Mouse (Mus musculus) lung, postnatal 0 days (tissue): ENCODE measurements around the gene Ccdc33. TPM values are rescaled to one million over a fixed set of nuclear protein-coding genes. Genes with fewer than 3 reads are reported as not detected.

ENCODE experiments used
- ATAC-seq: fragments of 200-750 bp; cut with Nextera tagmentation; 2 replicates; pipeline ENCODE4 v1.8.0; 2017; ENCODE audit warnings: moderate library complexity
- DNase-seq: peaks from one replicate; pipeline ENCODE4 v3.0.0-alpha.2; 2016; ENCODE audit warnings: low spot score
- H3K27ac ChIP-seq: fragments of 300-500 bp; sonication (generic); 2 replicates; pipeline ENCODE4 v1.5.1; 2014; ENCODE audit warnings: antibody characterized with exemption, mild to moderate bottlenecking, low read length, mixed read lengths
- H3K27me3 ChIP-seq: fragments of 300-500 bp; sonication (generic); replicated peaks from 2 replicates; pipeline ENCODE4 v1.6.1; 2014; ENCODE audit warnings: low read length, mixed read lengths; ENCODE audit not compliant: insufficient read depth
- H3K36me3 ChIP-seq: fragments of 300-500 bp; sonication (generic); 2 replicates; pipeline ENCODE4 v1.6.1; 2014; ENCODE audit warnings: low read length, mixed read lengths; ENCODE audit not compliant: insufficient read depth
- H3K4me1 ChIP-seq: fragments of 300-500 bp; sonication (generic); 2 replicates; pipeline ENCODE4 v1.6.1; 2014; ENCODE audit warnings: antibody characterized with exemption, low read depth, low read length, mixed read lengths; ENCODE audit not compliant: insufficient read depth
- H3K4me2 ChIP-seq: fragments of 300-500 bp; sonication (generic); replicated peaks from 2 replicates; pipeline ENCODE4 v1.6.1; 2014; ENCODE audit warnings: low read depth, mild to moderate bottlenecking, low read length, moderate library complexity, mixed read lengths
- H3K4me3 ChIP-seq: fragments of 300-500 bp; sonication (generic); 2 replicates; pipeline ENCODE4 v1.5.1; 2014; ENCODE audit warnings: low read depth, low read length
- H3K9ac ChIP-seq: fragments of 300-500 bp; sonication (generic); replicated peaks from 2 replicates; pipeline ENCODE4 v1.6.1; 2014; ENCODE audit warnings: low read depth, mild to moderate bottlenecking
- H3K9me3 ChIP-seq: fragments of 300-500 bp; sonication (generic); 2 replicates; pipeline ENCODE4 v1.6.1; 2016; ENCODE audit warnings: low read length, mixed read lengths
- CTCF ChIP-seq: IDR thresholded peaks from 2 replicates; pipeline ENCODE4 v1.5.1; 2016; ENCODE audit warnings: antibody characterized with exemption, mild to moderate bottlenecking
- EP300 ChIP-seq: IDR thresholded peaks from 2 replicates; pipeline ENCODE4 v1.6.1; 2016; ENCODE audit warnings: antibody characterized with exemption, mild to moderate bottlenecking, control low read depth
- WGBS: fragments of 180-500 bp; shearing (Covaris S2); extraction: QIAGEN DNeasy Blood & Tissue Kit; methylation state at CpG from one replicate; pipeline ENCODE4 v1.1.7; 2014; 5-methylcytosine and 5-hydroxymethylcytosine counted together
- polyA plus RNA-seq: library from polyadenylated mRNA; unstranded; fragments of >200 nt; fragmentation: Nextera tagmentation; extraction: Ambion mirVana; gene quantifications from 2 replicates; pipeline ENCODE4 v1.2.1, GENCODE M21; 2015

Gene Ccdc33
- polyA plus RNA-seq, 1 experiment from 2014 or later, result 3.0 TPM

GRCm38 (mm10) chr9:58009588-58009987 is 109.0 kb downstream of the Ccdc33 start:
- TF ChIP-seq CTCF (no peak; the same call in 1 of the 2 replicates), EP300 (no peak)
- Histone ChIP-seq H3K9ac (no peak overlapping the region), H3K9me3 (no peaks in the 10 kb centered on the region), H3K4me3 (no peak overlapping the region), H3K27ac (no peak overlapping the region), H3K27me3 (no peaks in the 10 kb centered on the region), H3K4me1 (no peaks in the 10 kb centered on the region), H3K4me2 (no peak overlapping the region), H3K36me3 (no peaks in the 10 kb centered on the region)
- WGBS, result 60% methylated on average over 3 of the region's 3 CpGs
- DNase-seq, result no peak
- ATAC-seq, result no peak

DNA sequence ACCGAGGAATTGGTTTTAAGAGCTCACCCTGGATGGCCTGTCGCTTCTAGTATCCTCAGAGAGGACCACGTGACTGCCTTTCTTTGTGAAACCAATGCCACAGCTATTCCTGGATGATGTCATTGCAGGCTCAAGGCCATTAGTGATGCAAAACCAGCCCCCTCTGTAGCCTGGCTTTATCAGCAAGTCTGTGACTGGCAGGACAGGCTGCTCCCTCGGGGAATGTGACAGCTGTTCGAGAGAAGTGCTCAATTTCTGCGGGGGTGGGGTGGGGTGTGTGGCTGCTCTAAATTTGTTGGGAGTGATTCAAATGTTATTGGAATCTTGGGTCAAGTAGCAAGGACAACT is 109.6 kb downstream of the Ccdc33 start:
- no peak overlapping the region for H3K4me2 ChIP-seq
- no peak overlapping the region for H3K4me3 ChIP-seq
- H3K27ac ChIP-seq, result no peak overlapping the region
- no peaks in the 10 kb centered on the region for H3K9me3 ChIP-seq
- DNase-seq, result peak; percentile 66
- ATAC-seq, result peak; percentile 68
- no peaks in the 10 kb centered on the region for H3K36me3 ChIP-seq
- H3K9ac ChIP-seq, result no peak overlapping the region
- no peaks in the 10 kb centered on the region for H3K27me3 ChIP-seq
- TF ChIP-seq CTCF, result no peak
- no peak for TF ChIP-seq EP300
- no peaks in the 10 kb centered on the region for H3K4me1 ChIP-seq
- 10% methylated on average over 6 of the region's 6 CpGs for WGBS

- Histone ChIP-seq H3K36me3 (no peaks in the 10 kb centered on the region), H3K9me3 (no peaks in the 10 kb centered on the region), H3K4me1 (no peaks in the 10 kb centered on the region), H3K4me2 (no peak overlapping the region), H3K9ac (no peak overlapping the region), H3K27me3 (no peaks in the 10 kb centered on the region), H3K4me3 (no peak overlapping the region), H3K27ac (no peak overlapping the region)
- WGBS, result 71% methylated on average over 12 of the region's 12 CpGs
- ATAC-seq (no peak), DNase-seq (no peak)
- TF ChIP-seq EP300 (no peak), CTCF (no peak)
These were observed 110.1 kb downstream of the Ccdc33 start for GRCm38 (mm10) chr9:58008336-58009014.

- H3K36me3 ChIP-seq, result no peaks in the 10 kb centered on the region
- H3K4me3 ChIP-seq, result no peak within 1 kb of the TSS
- H3K9ac ChIP-seq, result no peak within 1 kb of the TSS
- TF ChIP-seq EP300, result no peak
- TF ChIP-seq CTCF, result no peak
- 74% methylated on average over 16 of the region's 16 CpGs for WGBS
- H3K9me3 ChIP-seq, result no peaks in the 10 kb centered on the region
- H3K4me1 ChIP-seq, result no peaks in the 10 kb centered on the region
- H3K4me2 ChIP-seq, result no peak within 1 kb of the TSS
- H3K27me3 ChIP-seq, result no peaks in the 10 kb centered on the region
- DNase-seq (no peak), ATAC-seq (no peak)
- no peak within 1 kb of the TSS for H3K27ac ChIP-seq
These were observed 112.7 kb downstream of the Ccdc33 start, which contains the start of gene Cyp11a1 for GRCm38 (mm10) chr9:58005753-58006461. TSS of gene Cyp11a1 (plus strand) at chr9:58006411.

DNA sequence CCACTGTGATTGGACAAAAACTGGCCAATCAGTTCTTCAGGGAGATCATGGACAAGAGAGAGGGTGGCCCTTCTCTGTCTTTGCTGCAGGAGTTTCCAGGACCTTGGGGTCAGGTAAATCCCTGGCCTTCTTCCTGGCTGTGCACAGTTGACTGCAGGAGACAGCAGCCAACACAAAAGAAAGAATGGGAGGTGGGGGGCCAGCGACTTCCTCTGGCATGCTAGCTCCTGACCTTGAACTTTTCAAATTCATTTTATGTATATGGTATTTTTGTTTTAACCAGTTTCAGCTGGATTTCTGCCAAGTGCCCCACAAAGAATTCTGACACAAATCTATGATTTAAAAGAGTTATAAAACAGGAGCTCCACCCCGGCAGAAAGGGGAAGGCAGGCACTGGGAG is 115.4 kb downstream of the Ccdc33 start:
- WGBS, result 12% methylated on average over 2 of the region's 2 CpGs
- no peak overlapping the region for H3K9ac ChIP-seq
- TF ChIP-seq EP300 (no peak), CTCF (no peak)
- no peaks in the 10 kb centered on the region for H3K36me3 ChIP-seq
- no peaks in the 10 kb centered on the region for H3K27me3 ChIP-seq
- no peaks in the 10 kb centered on the region for H3K4me1 ChIP-seq
- no peaks in the 10 kb centered on the region for H3K9me3 ChIP-seq
- ATAC-seq (no peak), DNase-seq (no peak)
- no peak overlapping the region for H3K4me3 ChIP-seq
- no peak overlapping the region for H3K27ac ChIP-seq
- H3K4me2 ChIP-seq, result no peak overlapping the region

- H3K36me3 ChIP-seq, result no peaks in the 10 kb centered on the region
- no peak overlapping the region for H3K4me2 ChIP-seq
- no peak overlapping the region for H3K4me3 ChIP-seq
- no peak overlapping the region for H3K9ac ChIP-seq
- TF ChIP-seq EP300 (no peak), CTCF (no peak)
- no peaks in the 10 kb centered on the region for H3K27me3 ChIP-seq
- 0 out of 2 replicates have a peak, but pooled peaks cover 5% of the 10 kb centered on the region for H3K4me1 ChIP-seq
- H3K9me3 ChIP-seq, result no peaks in the 10 kb centered on the region
- 37% methylated on average over 2 of the region's 2 CpGs for WGBS
- no peak for ATAC-seq
- no peak overlapping the region for H3K27ac ChIP-seq
- DNase-seq, result no peak
These were observed 118.9 kb downstream of the Ccdc33 start for GRCm38 (mm10) chr9:57999676-58000075.
